ENCODE assay signal across 12 mouse cellular contexts in the genomic region with DNA sequence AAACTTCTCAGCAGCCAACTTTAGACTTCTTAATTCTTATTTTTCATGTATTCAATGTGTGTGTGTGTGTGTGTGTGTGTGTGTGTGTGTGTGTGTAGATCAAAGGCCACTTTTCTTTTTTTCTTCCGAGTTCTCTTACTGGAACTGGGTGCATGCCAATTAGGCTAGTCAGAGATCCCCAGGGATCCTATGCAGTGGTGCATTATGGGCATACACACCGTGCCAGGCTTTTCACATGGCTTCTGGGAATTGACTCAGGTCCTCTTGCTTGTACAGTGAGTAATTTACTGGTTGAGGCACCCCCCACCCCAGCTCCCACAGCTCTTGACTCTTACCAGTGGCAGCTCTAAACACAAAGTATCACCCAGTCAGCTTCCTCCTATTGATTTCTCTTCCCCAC.
A peak's percentile ranks its signal among the peaks of the same experiment; 100 is the strongest.
DNase-seq lines count a peak whose midpoint lies in the region; ATAC-seq and TF ChIP-seq lines count a peak whose summit lies in the region.
"Had no signal": no experiment of that assay in that cellular context is flagged by ENCODE, and none has a peak within 500 bp of the region (broad histone marks: within the 10 kb centered on the region; RNA-seq: fewer than 3 reads in every experiment).

No protein-coding gene starts in this region.

- H3ac ChIP-seq in myocyte (ENCODE audit: control insufficient read depth, insufficient read length): no peak overlapping the region

- H3K4me1 ChIP-seq in forebrain, embryonic 14.5 days (ENCODE audit: control insufficient read depth, insufficient read depth, low read length): no peaks in the 10 kb centered on the region
- H3K4me1 ChIP-seq in forebrain, embryonic 10.5 days: no peaks in the 10 kb centered on the region
- H3K4me1 ChIP-seq in midbrain, embryonic 11.5 days (ENCODE audit: control insufficient read depth, insufficient read depth, low read length): no peaks in the 10 kb centered on the region
- no peaks in the 10 kb centered on the region for H3K4me1 ChIP-seq in midbrain, embryonic 10.5 days
- H3K4me1 ChIP-seq: heart, embryonic 15.5 days; neural tube, embryonic 15.5 days had no signal

- no peaks in the 10 kb centered on the region for H3K9me3 ChIP-seq in forebrain, embryonic 14.5 days (replicated peaks; ENCODE audit: control insufficient read depth, low read length)
- H3K9me3 ChIP-seq in forebrain, embryonic 10.5 days: no peaks in the 10 kb centered on the region
- no peaks in the 10 kb centered on the region for H3K9me3 ChIP-seq in midbrain, embryonic 11.5 days (ENCODE audit: control insufficient read depth, low read length)
- no peaks in the 10 kb centered on the region for H3K9me3 ChIP-seq in midbrain, embryonic 10.5 days (replicated peaks)
- H3K9me3 ChIP-seq: heart, embryonic 15.5 days; neural tube, embryonic 15.5 days had no signal

- H3K79me2 ChIP-seq in myocyte (ENCODE audit: control insufficient read depth, insufficient read depth): no peaks in the 10 kb centered on the region

- H3K27ac ChIP-seq in forebrain, embryonic 14.5 days (ENCODE audit: low read depth, low read length): no peak overlapping the region
- H3K27ac ChIP-seq in forebrain, embryonic 10.5 days: no peak overlapping the region
- no peak overlapping the region for H3K27ac ChIP-seq in midbrain, embryonic 11.5 days (ENCODE audit: low read depth, low read length)
- H3K27ac ChIP-seq in midbrain, embryonic 10.5 days (replicated peaks): no peak overlapping the region
- H3K27ac ChIP-seq: heart, embryonic 15.5 days; liver, embryonic 14.5 days; neural tube, embryonic 15.5 days had no signal

- H3K36me3 ChIP-seq in forebrain, embryonic 14.5 days (ENCODE audit: control insufficient read depth, insufficient read depth, low read length): no peaks in the 10 kb centered on the region
- H3K36me3 ChIP-seq in forebrain, embryonic 10.5 days (replicated peaks): no peaks in the 10 kb centered on the region
- H3K36me3 ChIP-seq in midbrain, embryonic 11.5 days (ENCODE audit: control insufficient read depth, insufficient read depth, low read length): no peaks in the 10 kb centered on the region
- no peaks in the 10 kb centered on the region for H3K36me3 ChIP-seq in midbrain, embryonic 10.5 days
- no peaks in the 10 kb centered on the region for H3K36me3 ChIP-seq in myocyte (ENCODE audit: control insufficient read depth, insufficient read depth)
- H3K36me3 ChIP-seq: heart, embryonic 15.5 days; neural tube, embryonic 15.5 days had no signal

- peak; percentile 61 for DNase-seq in forebrain, embryonic 14.5 days (ENCODE audit: low spot score)
- no peak for DNase-seq in forebrain, embryonic 10.5 days (ENCODE audit: extremely low spot score, low spot score)
- DNase-seq in midbrain, embryonic 11.5 days (ENCODE audit: low spot score, missing footprints): peak; percentile 17
- no peak for DNase-seq in midbrain, embryonic 10.5 days (ENCODE audit: low spot score)
- peak; percentile 12 to 39 for DNase-seq in adrenal gland, postnatal 36 days
- no peak for DNase-seq in spleen, postnatal 14 days (ENCODE audit: low spot score in 2 of 2)
- no peak for DNase-seq in frontal cortex, postnatal 14 days (ENCODE audit: low spot score in 2 of 2)

- no peaks in the 10 kb centered on the region for H3K27me3 ChIP-seq in forebrain, embryonic 14.5 days (replicated peaks; ENCODE audit: control insufficient read depth, insufficient read depth, low read length)
- H3K27me3 ChIP-seq in forebrain, embryonic 10.5 days (ENCODE audit: poor library complexity, severe bottlenecking): no peaks in the 10 kb centered on the region
- no peaks in the 10 kb centered on the region for H3K27me3 ChIP-seq in midbrain, embryonic 11.5 days (ENCODE audit: control insufficient read depth, insufficient read depth, low read length)
- H3K27me3 ChIP-seq in midbrain, embryonic 10.5 days (ENCODE audit: low read depth, poor library complexity, severe bottlenecking): no peaks in the 10 kb centered on the region
- no peaks in the 10 kb centered on the region for H3K27me3 ChIP-seq in myocyte (ENCODE audit: control insufficient read depth, insufficient read depth, insufficient read length)
- H3K27me3 ChIP-seq: heart, embryonic 15.5 days; neural tube, embryonic 15.5 days had no signal

- 7% methylated on average over 2 of the region's 2 CpGs for WGBS in forebrain, embryonic 14.5 days
- 66% methylated on average over 2 of the region's 2 CpGs for WGBS in forebrain, embryonic 10.5 days
- WGBS in midbrain, embryonic 11.5 days: 76% methylated on average over 2 of the region's 2 CpGs
- WGBS in midbrain, embryonic 10.5 days: 88% methylated on average over 2 of the region's 2 CpGs

- H3K4me3 ChIP-seq in forebrain, embryonic 14.5 days (ENCODE audit: low read depth, low read length): no peak overlapping the region
- no peak overlapping the region for H3K4me3 ChIP-seq in forebrain, embryonic 10.5 days
- no peak overlapping the region for H3K4me3 ChIP-seq in midbrain, embryonic 11.5 days (ENCODE audit: low read depth, low read length)
- no peak overlapping the region for H3K4me3 ChIP-seq in midbrain, embryonic 10.5 days
- H3K4me3 ChIP-seq in myocyte: no peak overlapping the region
- H3K4me3 ChIP-seq: heart, embryonic 15.5 days; neural tube, embryonic 15.5 days had no signal

- H3K4me2 ChIP-seq in forebrain, embryonic 14.5 days (ENCODE audit: low read length): no peak overlapping the region
- H3K4me2 ChIP-seq in midbrain, embryonic 11.5 days: no peak overlapping the region
- H3K4me2 ChIP-seq in myocyte (ENCODE audit: low read depth): peak overlapping the region; percentile 14
- H3K4me2 ChIP-seq: heart, embryonic 15.5 days; neural tube, embryonic 15.5 days had no signal

- TF ChIP-seq POLR2A in myocyte (IDR thresholded peaks at IDR 0.05; ENCODE audit: insufficient read length, low read depth): no peak

- H3K9ac ChIP-seq in forebrain, embryonic 14.5 days (ENCODE audit: low read length): no peak overlapping the region
- H3K9ac ChIP-seq in midbrain, embryonic 11.5 days (ENCODE audit: low read length): no peak overlapping the region
- H3K9ac ChIP-seq: heart, embryonic 15.5 days; liver, embryonic 14.5 days; neural tube, embryonic 15.5 days had no signal

- peak; percentile 58 for ATAC-seq in forebrain, embryonic 14.5 days
- no peak for ATAC-seq in midbrain, embryonic 11.5 days (ENCODE audit: low FRiP score)
- ATAC-seq: intestine, postnatal 0 days had no signal

TF ChIP-seq in myocyte, 11 proteins besides CTCF, POLR2A, EP300 and RAD21:
- TF ChIP-seq CEBPB (IDR thresholded peaks at IDR 0.05; ENCODE audit: insufficient read depth, poor library complexity, severe bottlenecking) (no peak), REST (IDR thresholded peaks at IDR 0.05; ENCODE audit: insufficient read depth, insufficient read length) (no peak), MYOD1 (IDR thresholded peaks at IDR 0.05; ENCODE audit: control insufficient read depth in 1 of 3, insufficient read length in 2 of 3, low read depth in 2 of 3) (no peak), MYOG (IDR thresholded peaks at IDR 0.05; ENCODE audit: control insufficient read depth in 1 of 3, insufficient read depth in 1 of 3, insufficient read length in 2 of 3, low read depth in 2 of 3) (no peak), USF1 (IDR thresholded peaks at IDR 0.05; ENCODE audit: low read depth) (no peak), POLR2AphosphoS2 (IDR thresholded peaks at IDR 0.05; ENCODE audit: insufficient read length, low read depth) (no peak), TCF3 (IDR thresholded peaks at IDR 0.05; ENCODE audit: insufficient read length, low read depth) (no peak), SRF (IDR thresholded peaks at IDR 0.05; ENCODE audit: control insufficient read depth, insufficient read length, low read depth) (no peak), TCF12 (IDR thresholded peaks at IDR 0.05; ENCODE audit: insufficient read depth, poor library complexity, severe bottlenecking) (no peak), MAX (IDR thresholded peaks at IDR 0.05; ENCODE audit: low read depth) (no peak), E2F4 (IDR thresholded peaks at IDR 0.05; ENCODE audit: insufficient read depth) (no peak)

Comparison
In these comparisons a context has a peak if more than half of its experiments do, and no peak if none do; other contexts are left out.
1. DNase-seq: peak in forebrain, embryonic 14.5 days (single experiment), midbrain, embryonic 11.5 days (single experiment) and adrenal gland, postnatal 36 days (2 of 2); none in forebrain, embryonic 10.5 days (single experiment), midbrain, embryonic 10.5 days (single experiment), spleen, postnatal 14 days (0 of 2) and frontal cortex, postnatal 14 days (0 of 2).